Mouse (Mus musculus) ES-Bruce4 (cell line): Measurements from ENCODE around the gene Gcnt1.

Experiments
- CTCF ChIP-seq: IDR thresholded peaks from one replicate; pipeline ENCODE4 v1.8.1; 2011; ENCODE audit warnings: low read depth, low read length
- POLR2A ChIP-seq: IDR thresholded peaks from one replicate; pipeline ENCODE4 v1.8.1; 2011; ENCODE audit warnings: low read length; ENCODE audit not compliant: insufficient read depth

DNA sequence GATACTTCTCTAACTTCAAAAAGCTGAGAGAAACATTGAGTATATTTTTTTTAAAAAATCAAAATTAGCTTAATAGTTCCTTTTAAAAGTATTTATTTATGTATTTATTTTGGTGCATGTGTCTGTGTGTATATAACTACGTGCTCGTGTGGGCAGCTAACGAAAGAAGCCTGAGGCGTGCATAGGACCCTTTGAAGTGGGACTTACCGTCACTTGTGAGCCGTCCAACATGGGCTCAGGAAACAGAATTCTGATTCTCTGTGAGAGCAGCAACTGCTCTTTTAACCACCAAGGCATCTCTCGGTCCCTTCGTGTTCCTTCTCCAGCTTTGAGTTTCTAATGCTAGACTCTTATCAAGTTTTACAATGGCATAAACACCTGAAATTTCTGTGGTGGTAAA, 18.9 kb downstream of the Gcnt1 start:
- TF ChIP-seq CTCF, result no peak
- no peak for TF ChIP-seq POLR2A
